8 mouse cellular contexts compared by ENCODE assay signal in genomic region chr8:126979091-126979920, GRCm38 (mm10). TPM values are rescaled to one million over a fixed set of nuclear protein-coding genes. Genes with fewer than 3 reads are reported as not detected.
A peak's percentile ranks its signal among the peaks of the same experiment; 100 is the strongest.
DNase-seq lines count a peak whose midpoint lies in the region; ATAC-seq and TF ChIP-seq lines count a peak whose summit lies in the region.

No protein-coding gene starts in this region.

- H3K79me2 ChIP-seq in MEL (ENCODE audit: control insufficient read depth, insufficient read depth, low read length, poor library complexity) = no peaks in the 10 kb centered on the region

- no peak overlapping the region for H3K4me3 ChIP-seq in MEL (ENCODE audit: control insufficient read depth in 1 of 2, insufficient read depth in 1 of 2, low read depth in 2 of 2, low read length in 2 of 2)
- H3K4me3 ChIP-seq in forebrain, postnatal 0 days (ENCODE audit: low read depth, low read length) = peak overlapping the region; percentile 17
- H3K4me3 ChIP-seq in limb, embryonic 12.5 days (replicated peaks) = peak overlapping the region; percentile 39
- H3K4me3 ChIP-seq in midbrain, embryonic 16.5 days (ENCODE audit: low read depth, low read length) = peak overlapping the region; percentile 22; the same call in 1 of the 2 replicates
- H3K4me3 ChIP-seq in thymus, adult 2 months (ENCODE audit: control insufficient read depth, insufficient read depth, low read length) = no peak overlapping the region

- TF ChIP-seq RAD21 in MEL (IDR thresholded peaks at IDR 0.05; ENCODE audit: low read depth, low read length) = no peak

- peaks cover 0 to 2% of the 10 kb centered on the region in 2 experiments; a peak in 1 of 4 replicates for H3K27me3 ChIP-seq in MEL (ENCODE audit: control insufficient read depth in 1 of 2, insufficient read depth in 2 of 2, low read length in 2 of 2)
- H3K27me3 ChIP-seq in forebrain, postnatal 0 days (ENCODE audit: insufficient read depth, low read length) = peaks cover 3% of the 10 kb centered on the region; the same call in 1 of the 2 replicates
- H3K27me3 ChIP-seq in limb, embryonic 12.5 days = peaks cover 14% of the 10 kb centered on the region
- peaks cover 8% of the 10 kb centered on the region for H3K27me3 ChIP-seq in midbrain, embryonic 16.5 days (ENCODE audit: control insufficient read depth, insufficient read depth, low read depth, low read length)
- peaks cover 2% of the 10 kb centered on the region for H3K27me3 ChIP-seq in thymus, adult 2 months (ENCODE audit: control insufficient read depth, insufficient read depth, low read length)

- H3K4me1 ChIP-seq in MEL (ENCODE audit: control insufficient read depth in 1 of 2, insufficient read depth in 2 of 2, low read length in 2 of 2) = no peaks in the 10 kb centered on the region
- H3K4me1 ChIP-seq in forebrain, postnatal 0 days (ENCODE audit: insufficient read depth) = no peaks in the 10 kb centered on the region
- H3K4me1 ChIP-seq in limb, embryonic 12.5 days (replicated peaks) = no peaks in the 10 kb centered on the region
- H3K4me1 ChIP-seq in midbrain, embryonic 16.5 days (ENCODE audit: control insufficient read depth, insufficient read depth, low read length) = no peaks in the 10 kb centered on the region
- H3K4me1 ChIP-seq in thymus, adult 2 months (replicated peaks; ENCODE audit: control insufficient read depth, insufficient read depth, low read length) = no peaks in the 10 kb centered on the region

- no peak for TF ChIP-seq POLR2A in MEL (IDR thresholded peaks at IDR 0.05; ENCODE audit: control insufficient read depth in 1 of 2, insufficient read depth in 1 of 2, low read depth in 1 of 2, low read length in 2 of 2, poor library complexity in 1 of 2)
- TF ChIP-seq POLR2A in thymus, adult 2 months (IDR thresholded peaks at IDR 0.05; ENCODE audit: control insufficient read depth, extremely low read depth, insufficient read depth, low read length, poor library complexity) = no peak

- peak; percentile 20 for DNase-seq in CD4-positive, CD25-positive, alpha-beta regulatory T cell, adult 2 months (ENCODE audit: low read depth, low spot score)
- no peak for DNase-seq in MEL (ENCODE audit: low read depth, low spot score)
- no peak for DNase-seq in forebrain, postnatal 0 days
- DNase-seq in thymus, adult 2 months = no peak
- DNase-seq in thymus, postnatal 0 days (ENCODE audit: low spot score) = no peak
- DNase-seq in retina, postnatal 1 day = no peak

- 25% methylated on average over 27 of the region's 27 CpGs for WGBS in forebrain, postnatal 0 days
- whole genome bisulfite sequencing in limb, embryonic 12.5 days = 24% methylated on average over 27 of the region's 27 CpGs
- 29% methylated on average over 27 of the region's 27 CpGs for WGBS in midbrain, embryonic 16.5 days
- WGBS in thymus, adult 2 months = 27% methylated on average over 27 of the region's 27 CpGs

- H3K27ac ChIP-seq in MEL (ENCODE audit: control insufficient read depth, low read depth, low read length) = no peak overlapping the region
- no peak overlapping the region for H3K27ac ChIP-seq in forebrain, postnatal 0 days (ENCODE audit: low read depth, low read length)
- no peak overlapping the region for H3K27ac ChIP-seq in limb, embryonic 12.5 days
- H3K27ac ChIP-seq in midbrain, embryonic 16.5 days (ENCODE audit: low read length) = no peak overlapping the region
- H3K27ac ChIP-seq in thymus, adult 2 months (ENCODE audit: control insufficient read depth, insufficient read depth, low read length) = no peak overlapping the region

- H3K36me3 ChIP-seq in MEL (ENCODE audit: control insufficient read depth in 1 of 2, insufficient read depth in 2 of 2, low read length in 2 of 2) = no peaks in the 10 kb centered on the region
- H3K36me3 ChIP-seq in forebrain, postnatal 0 days (ENCODE audit: insufficient read depth) = no peaks in the 10 kb centered on the region
- H3K36me3 ChIP-seq in limb, embryonic 12.5 days = no peaks in the 10 kb centered on the region
- no peaks in the 10 kb centered on the region for H3K36me3 ChIP-seq in midbrain, embryonic 16.5 days (ENCODE audit: control insufficient read depth, insufficient read depth, low read length)
- H3K36me3 ChIP-seq in thymus, adult 2 months (ENCODE audit: control insufficient read depth, insufficient read depth, low read length) = no peaks in the 10 kb centered on the region

- no peaks in the 10 kb centered on the region for H3K9me3 ChIP-seq in MEL (replicated peaks; ENCODE audit: insufficient read depth, low read length)
- no peaks in the 10 kb centered on the region for H3K9me3 ChIP-seq in forebrain, postnatal 0 days (ENCODE audit: low read length)
- no peaks in the 10 kb centered on the region for H3K9me3 ChIP-seq in limb, embryonic 12.5 days
- H3K9me3 ChIP-seq in midbrain, embryonic 16.5 days (replicated peaks; ENCODE audit: control insufficient read depth, low read length, poor library complexity, severe bottlenecking) = no peaks in the 10 kb centered on the region

- peak overlapping the region; percentile 30 for H3K4me2 ChIP-seq in forebrain, postnatal 0 days (ENCODE audit: low read depth)
- H3K4me2 ChIP-seq in limb, embryonic 12.5 days = peak overlapping the region; percentile 52
- peak overlapping the region; percentile 31 for H3K4me2 ChIP-seq in midbrain, embryonic 16.5 days (ENCODE audit: low read length)

- no peak for ATAC-seq in forebrain, postnatal 0 days
- no peak for ATAC-seq in limb, embryonic 12.5 days (ENCODE audit: insufficient number of reproducible peaks, insufficient read depth, low FRiP score, low TSS enrichment, low read depth)
- no peak for ATAC-seq in midbrain, embryonic 16.5 days

- TF ChIP-seq EP300 in MEL (IDR thresholded peaks at IDR 0.05; ENCODE audit: low read depth in 1 of 2, low read length in 2 of 2) = no peak

- no peak for TF ChIP-seq CTCF in MEL (IDR thresholded peaks at IDR 0.05 in 2 of 3, conservative IDR thresholded peaks at IDR 0.05 in 1 of 3; ENCODE audit: control insufficient read depth in 1 of 3, insufficient read depth in 1 of 3, low read depth in 2 of 3, low read length in 3 of 3, poor library complexity in 1 of 3, severe bottlenecking in 1 of 3)
- TF ChIP-seq CTCF in forebrain, postnatal 0 days (IDR thresholded peaks at IDR 0.05; ENCODE audit: low read depth) = no peak
- TF ChIP-seq CTCF in thymus, adult 2 months (IDR thresholded peaks at IDR 0.05; ENCODE audit: borderline replicate concordance, control insufficient read depth, extremely low read depth, insufficient read depth, low read length, poor library complexity) = no peak

- H3K9ac ChIP-seq in MEL (ENCODE audit: control insufficient read depth, low read depth, low read length, poor library complexity, severe bottlenecking) = no peak overlapping the region
- no peak overlapping the region for H3K9ac ChIP-seq in forebrain, postnatal 0 days
- H3K9ac ChIP-seq in limb, embryonic 12.5 days (replicated peaks) = no peak overlapping the region; the same call in 1 of the 2 replicates
- H3K9ac ChIP-seq in midbrain, embryonic 16.5 days (ENCODE audit: low read depth, low read length) = no peak overlapping the region

TF ChIP-seq in MEL, 35 proteins besides CTCF, POLR2A, EP300 and RAD21:
- TF ChIP-seq MAFK (IDR thresholded peaks at IDR 0.05; ENCODE audit: borderline replicate concordance, low read depth, low read length) (no peak), TAL1 (IDR thresholded peaks at IDR 0.05; ENCODE audit: low read length) (no peak), ZNF384 (IDR thresholded peaks at IDR 0.05; ENCODE audit: low read depth, low read length) (peak; percentile 53; the same call in 1 of the 2 replicates), USF2 (IDR thresholded peaks at IDR 0.05; ENCODE audit: borderline replicate concordance in 1 of 2, insufficient read depth in 1 of 2, low read depth in 1 of 2, low read length in 2 of 2) (no peak), ZC3H11A (IDR thresholded peaks at IDR 0.05; ENCODE audit: low read depth, low read length) (no peak), MAX (IDR thresholded peaks at IDR 0.05; ENCODE audit: low read length) (no peak), ETS1 (IDR thresholded peaks at IDR 0.05; ENCODE audit: low read depth, low read length) (no peak)
TF ChIP-seq in MEL: peak in this region for 1.

RNA-seq across cellular contexts. Expression of gene Rbm34, which starts 8.4 kb away (rescaled TPM):
- total RNA-seq in MEL (2012; rRNA removed) = 24.4 and 25.9 TPM in 2 replicates
- 10 to 100 TPM in 1 of 2 experiments, not detected in 1; 25.9 TPM for polyA plus RNA-seq in MEL (2012; ENCODE audit: insufficient read depth in 1 of 2, insufficient read length in 2 of 2, low read depth in 1 of 2, low replicate concordance in 2 of 2, missing spikeins in 1 of 2)
- 24.7 and 26.1 TPM in 2 replicates for total RNA-seq in forebrain, postnatal 0 days (2014; rRNA removed)
- polyA plus RNA-seq in forebrain, postnatal 0 days (2015; fragmentation: Nextera tagmentation; extraction: Ambion mirVana) = 23.2 and 31.1 TPM in 2 replicates
- 35.6 TPM in 2 replicates for polyA plus RNA-seq in limb, embryonic 12.5 days (2016; fragmentation: Nextera tagmentation; extraction: Ambion mirVana)
- 21.4 and 26.2 TPM in 2 replicates for polyA plus RNA-seq in midbrain, embryonic 16.5 days (2015; fragmentation: Nextera tagmentation; extraction: Ambion mirVana)
- 3.4 and 3.7 TPM in 2 replicates for polyA plus RNA-seq in thymus, adult 2 months (2012; rRNA removed)
- polyA plus RNA-seq in thymus, postnatal 0 days (2015; fragmentation: Nextera tagmentation; extraction: Ambion mirVana) = 33.3 and 41.5 TPM in 2 replicates

RNA-seq across cellular contexts. Expression of gene Tomm20, which starts 33.7 kb away (rescaled TPM):
- 618 and 676 TPM in 2 replicates for total RNA-seq in MEL (2012; rRNA removed)
- polyA plus RNA-seq in MEL (2012; ENCODE audit: insufficient read depth in 1 of 2, insufficient read length in 2 of 2, low read depth in 1 of 2, low replicate concordance in 2 of 2, missing spikeins in 1 of 2) = 100 to 1,000 TPM in 1 of 2 experiments, not detected in 1; 886 TPM
- total RNA-seq in forebrain, postnatal 0 days (2014; rRNA removed) = 181 and 195 TPM in 2 replicates
- 228 and 256 TPM in 2 replicates for polyA plus RNA-seq in forebrain, postnatal 0 days (2015; fragmentation: Nextera tagmentation; extraction: Ambion mirVana)
- 217 and 222 TPM in 2 replicates for polyA plus RNA-seq in limb, embryonic 12.5 days (2016; fragmentation: Nextera tagmentation; extraction: Ambion mirVana)
- 208 and 220 TPM in 2 replicates for polyA plus RNA-seq in midbrain, embryonic 16.5 days (2015; fragmentation: Nextera tagmentation; extraction: Ambion mirVana)
- polyA plus RNA-seq in thymus, adult 2 months (2012; rRNA removed) = 432 and 529 TPM in 2 replicates
- polyA plus RNA-seq in thymus, postnatal 0 days (2015; fragmentation: Nextera tagmentation; extraction: Ambion mirVana) = 327 and 329 TPM in 2 replicates

Comparison
In these comparisons a context has a peak if more than half of its experiments do, and no peak if none do; other contexts are left out.
1. H3K4me3 ChIP-seq: peak in forebrain, postnatal 0 days (single experiment), limb, embryonic 12.5 days (single experiment) and midbrain, embryonic 16.5 days (single experiment); none in MEL (0 of 2) and thymus, adult 2 months (single experiment).
2. Peak in every context shown above with its lines, with median percentiles within 50 percentile points of each other: H3K4me2 ChIP-seq.